Mouse (Mus musculus) megakaryocyte, embryonic 14.5 days (primary cell): ENCODE measurements around the gene Insl3.
"Not testable (repeated sequence)": the region's sequence is repeated elsewhere in the genome, so short reads cannot be mapped to it uniquely, and the experiment has no call there.

Experiments used
- FLI1 ChIP-seq: IDR thresholded peaks from 2 replicates; pipeline ENCODE4 v1.6.1; 2012; ENCODE audit warnings: low read length, inconsistent platforms, mixed read lengths
- GATA1 ChIP-seq: IDR thresholded peaks from 3 replicates; pipeline ENCODE4 v1.6.1; 2012; ENCODE audit warnings: mixed read lengths, low read length, inconsistent platforms, borderline replicate concordance

- TF ChIP-seq GATA1, FLI1: not testable (repeated sequence)
These were observed 6.4 kb downstream of the Insl3 start for GRCm38 (mm10) chr8:71695456-71695855.
